Mouse (Mus musculus): ENCODE data around the gene Lin28a.
A peak's percentile ranks its signal among the peaks of the same experiment; 100 is the strongest.
"Not testable (repeated sequence)": the region's sequence is repeated elsewhere in the genome, so short reads cannot be mapped to it uniquely, and the experiment has no call there.

Gene Lin28a

DNA sequence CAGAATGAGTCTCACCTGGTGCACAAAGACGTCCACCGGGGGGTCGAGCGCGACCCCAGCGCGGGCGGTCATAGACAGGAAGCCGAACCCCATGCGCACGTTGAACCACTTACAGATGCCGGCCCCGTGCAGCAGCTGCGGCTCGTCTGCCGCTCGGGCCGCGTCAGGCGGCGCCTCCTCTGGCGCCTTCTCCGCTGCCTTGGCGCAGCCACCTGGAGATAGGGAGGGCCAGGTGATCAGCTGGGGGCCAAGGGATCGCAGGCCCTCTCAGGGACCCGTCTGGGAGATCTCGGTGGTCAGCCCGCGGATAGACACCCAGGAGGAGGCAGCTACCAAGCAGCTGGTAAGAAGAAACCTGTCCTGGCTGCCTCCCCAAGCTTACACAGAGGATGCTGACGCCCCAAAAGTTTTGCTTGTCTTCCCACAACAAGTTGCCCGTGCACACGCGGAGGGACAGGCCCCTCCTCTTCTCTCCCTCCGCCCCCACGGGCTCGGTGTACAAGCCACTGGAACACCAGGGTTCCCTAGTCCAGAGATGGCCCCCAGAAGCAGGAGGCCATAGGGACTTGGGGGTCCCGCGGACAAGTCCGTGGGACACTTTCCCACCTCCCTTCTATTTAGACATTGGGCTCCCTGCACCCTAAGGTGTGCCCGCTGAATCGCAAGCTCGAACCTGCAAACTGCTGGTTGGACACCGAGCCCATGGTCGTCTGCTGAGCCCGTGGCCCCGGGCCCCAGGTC lies 433 bp downstream of the Lin28a start:
- no peak for DNase-seq

- DNase-seq, result no peak
These were observed 1.3 kb downstream of the Lin28a start for GRCm38 (mm10) chr4:134017201-134017865.

- DNase-seq, result no peak
These were observed 1.9 kb downstream of the Lin28a start for GRCm38 (mm10) chr4:134016767-134017166.

GRCm38 (mm10) chr4:134016208-134016607 lies 2.4 kb downstream of the Lin28a start:
- no peak for DNase-seq

- no peak for DNase-seq
These were observed 5.6 kb downstream of the Lin28a start for GRCm38 (mm10) chr4:134012858-134013528.

DNA sequence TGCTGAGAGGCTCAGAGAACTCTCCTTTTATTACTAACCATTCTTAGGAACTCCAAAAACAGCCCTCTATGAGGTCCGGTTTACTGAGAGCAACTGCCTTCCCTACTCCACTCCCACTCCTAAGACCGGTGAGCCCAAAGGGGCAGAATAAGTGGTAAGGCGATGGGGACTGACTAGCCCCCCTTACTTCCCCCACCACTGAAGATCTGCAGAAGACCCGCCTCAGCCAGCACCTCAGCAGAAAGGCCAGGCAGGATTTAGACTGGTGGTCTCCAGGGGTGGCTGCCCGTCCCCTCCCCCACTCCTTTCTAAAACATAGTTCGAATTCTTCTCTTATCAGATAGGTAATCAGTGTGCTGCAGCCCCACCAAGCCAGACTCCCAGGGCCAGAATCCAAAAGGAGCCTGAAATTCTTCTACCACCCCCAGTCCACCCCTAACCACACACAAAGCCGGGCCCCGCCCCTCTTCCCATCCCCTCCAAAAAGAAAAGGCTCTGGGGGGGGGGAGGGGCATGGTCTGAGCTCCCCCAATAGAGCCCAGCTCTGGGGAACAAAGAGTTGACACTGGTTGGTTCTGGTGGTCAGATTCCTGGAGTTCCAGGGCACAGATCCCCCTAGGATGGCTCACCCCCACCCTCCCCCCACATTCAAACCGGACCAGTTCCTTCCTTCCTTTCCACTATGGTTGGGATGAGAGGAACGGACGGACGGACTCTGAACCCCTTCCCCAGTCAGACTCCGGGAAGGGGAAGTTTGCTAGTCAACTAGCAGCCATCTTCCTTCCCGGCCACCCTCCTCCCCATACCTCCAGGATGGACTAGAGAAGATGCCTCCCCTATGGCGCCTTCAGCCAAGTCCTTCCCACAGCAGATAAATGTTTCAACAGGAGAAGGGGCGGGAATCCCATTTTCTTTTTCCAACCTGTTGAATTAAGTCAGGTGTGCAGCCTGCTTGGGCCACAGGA lies 6.9 kb downstream of the Lin28a start:
- DNase-seq, result no peak

DNA sequence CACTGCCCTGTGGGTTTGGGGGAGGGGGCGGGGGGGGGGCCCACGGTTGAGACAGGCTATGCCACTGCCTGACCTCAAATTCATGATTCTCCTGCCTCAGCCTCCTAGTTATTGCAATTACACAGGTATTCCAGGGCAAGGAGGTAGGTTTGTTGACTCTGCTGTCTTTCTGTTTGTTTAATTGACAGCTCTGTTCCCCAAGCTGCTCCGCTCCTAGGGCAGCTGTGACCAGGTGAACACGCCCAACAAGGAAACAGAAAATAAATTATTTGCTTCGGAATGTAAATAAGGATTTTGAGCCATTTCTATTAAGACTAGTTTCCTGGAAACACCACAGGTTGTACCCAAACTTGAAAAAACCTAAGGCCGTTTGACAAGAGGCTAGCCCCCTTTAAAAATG lies 8.9 kb downstream of the Lin28a start:
- no peak for DNase-seq

DNA sequence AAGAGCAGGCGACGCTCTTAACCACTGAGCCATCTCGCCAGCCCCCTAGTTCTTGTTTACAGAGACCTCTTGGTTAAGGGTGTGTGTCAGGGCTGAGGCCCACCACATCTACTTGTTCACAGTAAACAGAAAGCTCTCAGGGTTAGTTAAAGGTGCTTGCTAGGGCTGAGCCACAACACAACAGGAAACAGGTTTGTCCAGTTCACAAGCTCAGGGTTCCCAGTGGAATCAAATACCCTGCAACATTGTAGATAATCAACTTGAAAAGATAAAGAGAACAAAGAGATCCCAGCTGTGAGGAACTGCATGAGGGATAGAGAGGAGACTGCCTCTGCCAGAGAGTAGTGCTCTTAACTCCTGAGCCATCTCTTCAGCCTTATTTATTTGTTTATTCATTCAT lies 11.8 kb downstream of the Lin28a start:
- no peak for DNase-seq

GRCm38 (mm10) chr4:134005581-134006358 lies 12.9 kb downstream of the Lin28a start:
- DNase-seq, result no peak

DNA sequence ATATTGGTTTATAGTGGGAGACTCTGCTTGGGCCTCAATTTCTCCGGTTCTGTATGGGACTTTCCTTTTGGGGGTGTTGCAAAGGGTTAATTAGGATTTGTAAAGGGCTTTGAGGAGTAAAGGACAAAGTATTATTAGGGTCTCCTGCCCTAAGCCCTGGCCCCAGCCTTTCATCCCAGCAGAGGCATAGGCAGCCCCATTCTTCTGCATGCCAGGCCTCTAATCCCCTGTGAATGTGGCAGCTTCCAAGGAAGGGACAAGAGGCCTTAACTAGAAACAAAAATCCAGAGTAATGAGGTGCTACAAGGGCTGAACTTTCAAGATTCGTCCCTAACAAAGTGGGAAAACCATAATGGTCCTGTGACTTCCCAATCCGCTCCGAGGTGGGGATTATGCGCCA lies 15.7 kb downstream of the Lin28a start:
- DNase-seq, result no peak

- no peak for DNase-seq
These were observed 16.4 kb downstream of the Lin28a start for GRCm38 (mm10) chr4:134002246-134002645.

- DNase-seq, result no peak
These were observed 16.9 kb downstream of the Lin28a start for GRCm38 (mm10) chr4:134001710-134002109.

DNA sequence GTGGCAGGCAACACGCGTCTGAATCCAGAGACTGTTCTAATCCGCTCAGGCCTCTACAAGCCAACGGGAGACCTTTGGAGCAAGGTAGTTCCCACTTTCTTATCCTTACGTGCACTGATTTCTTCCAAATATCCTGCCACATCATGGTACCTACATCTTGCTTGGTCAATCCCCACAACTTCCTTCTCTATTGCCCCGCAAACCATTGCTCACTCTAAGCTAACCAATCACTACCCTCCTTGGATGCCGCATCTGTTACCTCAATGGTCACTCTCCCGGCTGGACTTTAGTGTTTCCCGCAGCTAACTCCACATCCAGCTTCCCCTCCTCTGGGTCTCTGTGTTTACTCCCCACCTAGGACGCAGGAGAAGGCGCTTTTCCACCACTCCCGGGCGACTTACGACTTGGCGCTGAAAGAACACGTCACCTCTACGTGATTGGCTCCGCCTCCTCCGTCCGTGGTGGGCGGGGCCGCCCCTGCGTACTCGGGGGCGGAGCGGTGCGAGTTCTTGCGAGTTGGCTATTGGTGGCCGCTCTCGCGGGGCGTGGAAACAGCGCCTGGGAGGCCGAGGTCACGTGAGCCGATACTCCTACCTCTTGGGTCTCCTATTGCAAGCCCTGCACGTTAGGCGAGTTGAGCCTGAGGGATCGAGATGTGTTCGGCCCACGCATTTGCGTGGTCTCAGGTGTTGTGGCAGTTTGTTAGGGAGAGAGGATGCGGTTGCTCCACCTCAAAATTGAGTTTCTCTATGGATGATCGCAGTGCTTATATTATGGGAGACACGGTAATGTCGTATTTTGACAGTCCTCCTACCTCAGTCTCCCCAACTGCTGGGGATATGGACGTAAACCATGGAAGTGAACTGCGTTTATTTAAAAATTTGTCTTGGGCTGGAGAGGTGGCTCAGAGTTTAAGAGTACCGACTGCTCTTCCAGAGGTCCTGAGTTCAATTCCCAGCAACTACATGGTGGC lies 17.9 kb downstream of the Lin28a start, which contains the start of gene Dhdds:
Dhdds (minus strand) TSS at position 453 of the 973 bp plus-strand sequence.
- peak; percentile 87 to 91 for DNase-seq

GRCm38 (mm10) chr4:133994697-133995096 lies 23.9 kb downstream of the Lin28a start:
- no peak for DNase-seq

DNA sequence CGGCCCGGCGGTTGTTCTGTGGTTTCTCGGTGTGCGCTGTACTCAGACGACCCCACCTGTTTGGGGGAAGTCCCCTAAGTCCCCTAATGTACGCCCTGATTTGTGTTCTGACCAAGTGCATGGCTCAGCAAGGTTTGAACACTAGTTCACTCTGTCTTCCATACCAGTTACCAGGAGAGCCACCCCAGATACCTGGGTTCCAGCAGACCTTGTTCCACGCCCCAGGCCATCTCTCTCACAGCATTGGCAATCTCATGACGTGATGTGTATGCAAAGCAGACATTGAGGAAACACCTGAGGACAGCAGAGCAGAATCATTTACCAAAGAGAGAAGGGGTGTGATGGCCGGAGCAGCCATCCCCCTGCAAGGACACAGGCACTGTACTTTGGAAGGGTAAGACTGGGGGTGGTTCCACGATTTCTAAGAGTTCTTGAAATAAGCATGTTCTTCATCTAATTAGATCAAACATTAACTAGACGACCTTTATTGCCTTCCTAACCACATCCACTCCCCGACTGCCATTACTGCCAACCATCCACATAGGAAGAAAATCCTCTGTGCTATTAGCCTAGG lies 27.5 kb downstream of the Lin28a start:
- DNase-seq, result no peak

DNA sequence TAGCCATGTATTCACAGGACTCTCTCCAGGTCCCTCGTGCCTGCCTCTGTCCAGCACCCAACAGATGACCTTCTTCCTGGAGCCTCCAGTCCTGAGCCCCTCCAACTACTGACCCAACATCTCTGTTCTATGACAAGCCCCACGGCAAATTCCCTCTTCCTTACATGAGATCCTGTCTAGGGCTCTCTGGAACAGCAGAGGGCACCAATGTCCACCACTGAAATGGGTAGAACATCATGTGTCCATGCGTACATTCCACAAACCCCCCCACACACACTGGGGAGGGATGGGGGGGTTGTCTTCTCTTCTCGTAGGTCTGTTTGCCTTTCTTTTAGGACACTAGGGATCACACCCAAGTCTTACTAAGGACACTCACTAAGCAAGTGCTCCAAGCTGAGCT lies 28.6 kb downstream of the Lin28a start:
- DNase-seq, result no peak

DNA sequence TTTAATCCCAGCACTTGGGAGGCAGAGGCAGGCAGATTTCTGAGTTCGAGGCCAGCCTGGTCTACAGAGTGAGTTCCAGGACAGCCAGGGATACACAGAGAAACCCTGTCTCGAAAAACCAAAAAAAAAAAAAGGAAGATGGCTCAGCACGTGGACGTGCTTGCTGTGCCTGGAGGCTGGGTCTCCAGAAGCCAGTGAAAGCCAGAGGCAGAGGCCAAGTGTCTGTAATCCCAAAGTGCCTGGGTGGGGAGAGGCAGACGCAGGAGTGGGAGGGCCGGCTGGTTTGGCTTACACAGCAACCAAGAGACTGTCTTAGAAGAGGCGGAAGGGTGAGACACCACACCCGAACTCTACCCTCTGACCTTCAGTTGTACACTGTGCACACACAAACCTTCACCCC lies 30.4 kb downstream of the Lin28a start:
- not testable (repeated sequence) for DNase-seq

- no peak for DNase-seq
These were observed 35.7 kb downstream of the Lin28a start for GRCm38 (mm10) chr4:133982936-133983335.

GRCm38 (mm10) chr4:133980496-133980895 lies 38.1 kb downstream of the Lin28a start:
- no peak for DNase-seq

DNA sequence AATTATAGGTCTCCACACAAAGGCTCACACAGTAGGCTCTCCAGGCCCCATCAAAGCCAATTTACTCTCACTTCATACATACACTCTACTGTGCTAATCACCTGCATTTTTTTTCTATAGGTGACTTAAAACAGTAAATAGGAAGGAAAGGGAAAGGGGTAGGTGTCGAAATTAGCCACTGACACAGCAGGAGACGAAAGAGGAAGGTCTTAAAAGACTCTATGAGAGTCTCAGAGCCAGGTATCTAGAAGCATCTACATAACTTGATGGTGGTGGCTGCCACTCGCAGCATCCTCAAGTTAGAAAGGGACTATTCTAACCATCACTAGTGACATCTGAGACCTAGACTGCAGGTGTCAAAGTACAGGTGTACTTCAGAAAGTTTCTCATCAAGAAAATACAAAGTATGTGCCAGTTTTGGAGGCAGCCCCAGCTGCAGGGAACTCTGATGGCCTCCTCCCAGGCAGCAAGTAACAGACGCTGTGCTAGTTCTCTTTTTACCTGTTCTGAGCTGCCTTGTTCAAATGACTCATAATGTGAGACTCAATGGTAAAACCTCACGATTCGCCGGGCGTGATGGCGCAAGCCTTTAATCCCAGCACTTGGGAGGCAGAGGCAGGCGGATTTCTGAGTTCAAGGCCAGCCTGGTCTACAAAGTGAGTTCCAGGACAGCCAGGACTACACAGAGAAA lies 40.5 kb downstream of the Lin28a start:
- no peak for DNase-seq

Data from thymus, adult 18-20 months (tissue).